Mouse (Mus musculus): ENCODE measurements at regions not wholly inside any gene's neighbourhood (a gene's known extent, or its start where the extent isn't known, plus 50 kb on each side); places are given as distances from the start of the nearest gene placed in this dataset.

- TF ChIP-seq CTCF (IDR thresholded peaks at IDR 0.05; ENCODE audit: borderline replicate concordance, control insufficient read depth, extremely low read depth, insufficient read depth, low read length, poor library complexity) (no peak), POLR2A (IDR thresholded peaks at IDR 0.05; ENCODE audit: control insufficient read depth, extremely low read depth, insufficient read depth, low read length, poor library complexity) (no peak)
These were observed 503.5 kb downstream of the Inhba start for GRCm38 (mm10) chr13:16515195-16515594.

Measured in thymus, adult 2 months (tissue).